Mouse (Mus musculus): ENCODE results near the gene Nav3.

The Nav3 gene

DNA sequence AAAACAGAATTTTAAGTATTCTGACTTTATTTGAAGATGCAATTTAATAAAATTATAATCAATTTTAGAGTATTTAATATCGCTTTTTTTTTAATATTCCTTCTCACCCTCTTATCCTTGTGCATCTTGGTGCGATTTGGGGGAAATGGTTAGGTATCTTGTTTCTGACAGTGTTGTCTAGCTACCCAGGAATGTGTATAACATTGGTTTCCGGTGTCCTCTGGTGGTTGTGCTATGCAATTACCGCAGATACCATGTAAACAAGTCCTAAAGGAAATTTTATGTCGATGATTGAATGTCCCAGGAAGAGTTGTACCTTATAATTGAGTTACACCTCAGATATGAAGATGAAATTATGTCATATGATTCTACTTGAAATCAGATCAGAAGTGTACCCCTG is 743.0 kb downstream of the Nav3 start:
- peak; percentile 6 for DNase-seq (ENCODE audit: extremely low spot score, low read depth, low spot score)

DNA sequence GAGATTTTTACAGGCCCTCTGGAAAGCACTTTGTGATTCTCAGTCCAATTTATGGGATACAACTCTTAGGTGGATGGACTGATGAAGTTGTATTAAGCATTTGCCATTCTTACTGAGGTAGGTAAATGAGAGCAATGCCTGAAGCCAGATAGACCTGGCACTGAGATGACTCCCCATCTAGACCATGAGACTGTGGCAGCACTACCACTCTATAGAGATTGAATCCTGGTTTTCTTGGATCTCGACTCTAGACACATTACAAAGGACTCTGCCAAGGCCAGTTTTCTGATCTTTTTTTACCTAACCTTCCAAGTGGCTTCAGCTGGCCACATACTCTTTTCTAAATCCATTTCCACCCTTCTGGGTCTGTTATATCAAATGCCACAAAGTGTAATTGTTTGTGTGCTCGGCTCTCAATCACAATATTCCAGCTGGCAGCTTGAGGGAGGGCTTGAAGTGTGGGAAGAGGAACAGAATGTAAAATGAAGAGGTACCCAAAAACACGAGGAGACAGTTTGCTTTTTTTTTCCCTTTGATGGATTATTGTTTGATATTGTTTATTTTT is 756.2 kb downstream of the Nav3 start:
- DNase-seq (ENCODE audit: extremely low spot score, low read depth, low spot score) = no peak

DNA sequence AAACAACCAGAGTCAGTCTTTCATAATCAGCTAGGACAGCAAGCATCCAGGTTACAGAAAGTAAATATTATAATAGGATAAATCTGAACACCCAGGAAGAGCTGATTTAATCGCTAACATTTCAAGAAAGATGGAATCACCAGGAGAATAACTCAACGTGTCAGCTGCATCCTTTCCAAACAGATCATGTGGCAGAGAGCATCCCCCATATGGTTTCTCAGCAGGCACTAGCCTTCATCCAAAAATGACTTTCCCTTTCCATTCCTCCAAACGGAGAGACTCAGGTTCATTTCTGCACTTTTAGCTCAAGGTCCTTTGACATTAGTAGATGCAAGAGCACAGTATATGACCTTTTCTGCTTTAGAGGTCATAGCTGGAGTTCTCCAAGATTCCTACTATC is 765.4 kb downstream of the Nav3 start:
- DNase-seq (ENCODE audit: extremely low spot score, low read depth, low spot score) = no peak

- no peak for DNase-seq (ENCODE audit: extremely low spot score, low read depth, low spot score)
These were observed 771.6 kb downstream of the Nav3 start for GRCm38 (mm10) chr10:109684109-109685056.

GRCm38 (mm10) chr10:109672896-109673295 is 783.1 kb downstream of the Nav3 start:
- no peak for DNase-seq (ENCODE audit: extremely low spot score, low read depth, low spot score)

GRCm38 (mm10) chr10:109667453-109667852 is 788.6 kb downstream of the Nav3 start:
- DNase-seq (ENCODE audit: extremely low spot score, low read depth, low spot score) = no peak

GRCm38 (mm10) chr10:109664629-109665317 is 791.2 kb downstream of the Nav3 start:
- peak; percentile 28 for DNase-seq (ENCODE audit: extremely low spot score, low read depth, low spot score)

- DNase-seq (ENCODE audit: extremely low spot score, low read depth, low spot score) = no peak
These were observed 804.5 kb downstream of the Nav3 start for GRCm38 (mm10) chr10:109651516-109651915.

- DNase-seq (ENCODE audit: extremely low spot score, low read depth, low spot score) = no peak
These were observed 812.4 kb downstream of the Nav3 start for GRCm38 (mm10) chr10:109643598-109643997.

DNA sequence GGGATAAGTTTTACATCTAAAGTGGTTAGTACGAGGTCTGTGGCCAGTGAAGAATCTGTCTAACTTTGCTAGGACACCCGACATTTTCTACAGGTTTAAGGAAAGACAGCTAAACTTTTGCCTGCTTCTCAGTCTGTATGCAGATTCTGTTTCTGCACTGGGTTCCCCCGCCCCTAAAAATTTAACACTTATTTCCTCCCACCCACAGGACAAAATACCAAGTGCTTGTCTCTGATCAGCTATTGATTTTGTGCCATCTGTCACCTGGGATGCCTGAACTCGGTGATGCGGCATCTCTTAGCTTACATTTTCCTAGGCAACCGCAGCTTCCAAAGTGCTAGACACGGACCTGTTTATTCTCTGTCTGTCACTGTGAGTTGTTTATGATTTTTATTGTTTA is 814.2 kb downstream of the Nav3 start:
- DNase-seq (ENCODE audit: extremely low spot score, low read depth, low spot score) = no peak

DNA sequence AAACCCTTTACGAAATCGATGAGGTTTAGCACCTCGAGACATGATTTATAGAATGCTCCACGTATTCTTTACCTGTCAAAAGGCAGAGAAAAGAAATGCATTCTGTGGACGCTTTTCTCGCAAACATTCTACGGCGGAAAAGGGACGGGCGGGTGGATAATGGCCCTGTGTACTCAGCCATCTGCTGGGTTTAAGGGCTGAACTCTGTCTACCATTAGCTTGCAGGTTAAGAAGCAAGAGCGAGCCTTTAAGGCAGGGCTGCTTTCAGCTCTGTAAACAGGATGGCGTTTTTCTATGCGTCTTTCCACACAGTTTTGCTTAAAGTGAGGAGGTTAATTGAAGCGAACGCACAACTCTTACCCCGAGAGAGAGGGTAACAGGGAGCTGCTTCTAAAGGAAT is 818.3 kb downstream of the Nav3 start:
- no peak for DNase-seq (ENCODE audit: extremely low spot score, low read depth, low spot score)

All from hindlimb bud, embryonic 11.5 days (tissue).